Mouse (Mus musculus) layer of hippocampus, adult 2 months (tissue): ENCODE measurements around the gene Yeats4. TPM values are rescaled to one million over a fixed set of nuclear protein-coding genes. Genes with fewer than 3 reads are reported as not detected.
A peak's percentile ranks its signal among the peaks of the same experiment; 100 is the strongest.
"Not testable (repeated sequence)": the region's sequence is repeated elsewhere in the genome, so short reads cannot be mapped to it uniquely, and the experiment has no call there.

ENCODE experiments used
- DNase-seq, 2 experiments: peaks; one replicate each; pipeline ENCODE4 v3.0.0; 2022; ENCODE audit warnings: low spot score in 2 of 2
- H3K27ac ChIP-seq: fragments of 200-600 bp; 2 replicates; pipeline ENCODE4 v1.8.1; 2022
- H3K4me3 ChIP-seq: fragments of 200-600 bp; 2 replicates; pipeline ENCODE4 v1.8.1; 2022; ENCODE audit warnings: mild to moderate bottlenecking
- CTCF ChIP-seq: fragments of 200-600 bp; conservative IDR thresholded peaks from 2 replicates; pipeline ENCODE4 v1.8.1; 2022; ENCODE audit warnings: antibody characterized with exemption, mild to moderate bottlenecking, moderate library complexity
- total RNA-seq, 2 experiments: library from RNA; stranded (reverse); gene quantifications; 2 replicates each; pipeline ENCODE4 v1.2.3; 2021

Yeats4 gene
- total RNA-seq, 2 experiments from 2014 or later = 45.2 to 49.3 TPM

GRCm38 (mm10) chr10:117216793-117217192, 7.5 kb downstream of the Yeats4 start:
- Histone ChIP-seq H3K27ac (no peak overlapping the region), H3K4me3 (no peak overlapping the region)
- TF ChIP-seq CTCF = peak; percentile 95
- DNase-seq = peak; percentile 29 to 49

GRCm38 (mm10) chr10:117216132-117216495, 8.2 kb downstream of the Yeats4 start:
- no peak overlapping the region for H3K4me3 ChIP-seq
- no peak for TF ChIP-seq CTCF
- no peak for DNase-seq
- H3K27ac ChIP-seq = no peak overlapping the region

DNA sequence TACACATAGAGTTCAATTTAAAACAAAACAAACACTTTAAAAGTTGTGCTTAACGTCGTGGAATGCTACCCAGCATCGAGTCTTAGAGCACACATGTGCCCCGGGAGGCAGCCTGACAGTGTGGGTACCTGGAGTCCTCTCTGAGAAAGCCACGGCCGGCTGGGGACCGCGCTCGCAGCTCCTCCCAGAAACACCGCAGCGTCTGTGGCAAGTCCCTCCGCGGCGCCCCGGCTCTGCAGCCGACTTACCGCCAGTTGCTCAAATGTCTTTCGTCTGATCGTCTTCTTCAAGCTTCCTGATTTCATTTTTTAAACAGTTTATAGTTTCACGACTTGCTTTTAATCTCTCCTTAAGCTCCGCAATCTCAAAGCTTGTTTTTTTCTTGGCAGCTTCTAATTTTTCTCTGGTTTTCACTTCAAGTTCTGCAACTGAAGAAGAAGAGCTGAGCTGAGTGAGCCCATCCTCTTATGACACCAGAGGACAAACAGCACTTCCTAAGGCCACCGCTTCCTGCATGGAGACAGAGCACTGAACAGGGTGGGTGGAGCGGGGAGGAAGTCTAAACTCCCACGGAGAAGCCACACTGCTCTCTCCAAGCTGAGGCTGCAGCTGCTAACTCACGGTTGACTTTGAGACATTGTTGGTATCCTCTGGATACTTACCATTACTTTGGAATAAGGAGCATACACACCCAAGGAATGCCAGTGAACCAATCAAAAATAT, 8.7 kb downstream of the Yeats4 start:
- TF ChIP-seq CTCF = no peak
- no peak overlapping the region for H3K4me3 ChIP-seq
- DNase-seq = no peak
- H3K27ac ChIP-seq = no peak overlapping the region

- no peak overlapping the region for H3K27ac ChIP-seq
- no peak for TF ChIP-seq CTCF
- no peak for DNase-seq
- no peak overlapping the region for H3K4me3 ChIP-seq
These were observed 13.3 kb downstream of the Yeats4 start for GRCm38 (mm10) chr10:117211023-117211422.

DNA sequence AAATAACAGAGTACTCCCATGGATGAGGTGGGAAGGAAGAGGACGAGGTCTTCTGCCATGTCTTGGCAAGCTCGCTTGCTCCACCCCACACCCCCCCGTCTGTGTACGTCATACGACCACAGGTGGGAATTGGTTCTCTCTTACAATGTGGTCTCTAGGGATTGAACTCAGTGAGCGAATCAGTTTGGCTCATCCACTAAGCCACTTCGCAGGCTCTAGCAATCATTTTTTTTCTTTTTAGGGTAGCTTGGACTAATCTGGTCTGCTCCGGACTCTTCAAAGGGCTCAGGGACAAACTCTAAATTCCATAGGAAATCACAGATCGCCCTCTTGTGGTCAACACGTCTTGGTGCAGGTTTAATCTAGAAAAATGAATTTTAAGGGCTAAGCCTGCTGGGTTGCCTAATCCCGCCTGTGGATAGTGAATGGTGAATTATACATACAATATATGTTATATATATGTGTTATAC, 14.8 kb downstream of the Yeats4 start:
- DNase-seq = peak; percentile 23 to 54
- Histone ChIP-seq H3K27ac (no peak overlapping the region), H3K4me3 (peak overlapping the region; percentile 48)
- peak; percentile 91 for TF ChIP-seq CTCF

DNA sequence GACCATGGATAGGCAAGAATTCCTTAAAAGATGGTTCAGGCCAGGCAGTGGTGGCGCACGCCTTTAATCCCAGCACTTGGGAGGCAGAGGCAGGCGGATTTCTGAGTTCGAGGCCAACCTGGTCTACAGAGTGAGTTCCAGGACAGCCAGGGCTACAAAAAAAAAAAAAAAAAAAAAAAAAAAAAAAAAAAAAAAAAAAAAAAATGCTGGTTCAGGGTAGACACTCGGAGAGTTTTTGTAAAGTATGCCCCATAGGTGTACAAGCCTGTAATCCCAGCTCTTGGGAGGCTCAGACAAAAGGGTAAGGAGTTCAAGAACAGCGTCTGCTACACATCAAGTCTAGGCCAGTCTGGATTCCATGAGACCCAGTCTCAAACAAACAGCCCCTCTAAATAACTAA, 15.5 kb downstream of the Yeats4 start:
- H3K27ac ChIP-seq, DNase-seq, H3K4me3 ChIP-seq: not testable (repeated sequence)

DNA sequence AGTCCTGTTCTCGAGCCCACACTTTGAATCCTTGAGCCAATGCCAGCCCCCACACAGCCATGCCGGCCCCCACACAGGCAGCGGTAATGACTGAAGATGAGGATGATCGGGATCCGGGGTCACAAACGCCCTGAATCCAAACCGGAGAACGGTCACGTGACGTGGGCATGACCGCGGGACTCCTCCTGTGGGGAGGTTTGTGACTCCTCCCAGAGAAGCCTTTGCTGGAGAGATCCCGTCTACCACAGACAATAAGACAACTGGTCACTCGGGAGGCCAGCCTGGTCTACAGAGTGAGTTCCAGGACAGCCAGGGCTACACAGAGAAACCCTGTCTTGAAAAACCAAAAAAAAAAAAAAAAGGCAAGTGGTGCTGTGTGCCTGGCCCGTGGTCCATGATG, 16.1 kb downstream of the Yeats4 start:
- H3K27ac ChIP-seq = no peak overlapping the region
- no peak for TF ChIP-seq CTCF
- H3K4me3 ChIP-seq = no peak overlapping the region
- no peak for DNase-seq

DNA sequence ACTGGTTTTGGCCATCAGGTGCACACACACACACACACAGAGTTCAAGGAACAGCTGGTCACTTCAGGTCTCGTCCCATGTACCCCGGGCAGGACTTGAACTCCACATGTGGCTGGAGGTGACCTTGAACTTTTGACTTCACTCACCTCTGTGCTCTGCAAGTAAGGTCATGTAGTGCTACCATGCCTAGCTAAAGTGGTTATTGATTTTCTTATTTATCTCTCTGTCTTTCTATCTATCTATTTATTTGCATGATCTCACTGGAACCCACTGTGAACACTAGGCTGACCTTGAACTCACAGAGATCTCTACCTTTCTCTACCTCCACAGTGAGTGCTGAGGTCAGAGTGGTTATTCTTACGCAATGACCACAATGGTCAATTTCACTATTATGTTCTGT, 18.2 kb downstream of the Yeats4 start:
- no peak overlapping the region for H3K4me3 ChIP-seq

GRCm38 (mm10) chr10:117203558-117203981, 20.7 kb downstream of the Yeats4 start:
- no peak for DNase-seq
- H3K27ac ChIP-seq = no peak overlapping the region
- TF ChIP-seq CTCF = no peak; the same call in 1 of the 2 replicates
- no peak overlapping the region for H3K4me3 ChIP-seq

More for the DNA sequence above, 18.2 kb downstream of the Yeats4 start:
- TF ChIP-seq CTCF = no peak
- no peak overlapping the region for H3K27ac ChIP-seq
- no peak for DNase-seq

GRCm38 (mm10) chr10:117202981-117203557, 21.2 kb downstream of the Yeats4 start:
- no peak for DNase-seq
- Histone ChIP-seq H3K4me3 (no peak overlapping the region), H3K27ac (no peak overlapping the region)
- no peak for TF ChIP-seq CTCF

DNA sequence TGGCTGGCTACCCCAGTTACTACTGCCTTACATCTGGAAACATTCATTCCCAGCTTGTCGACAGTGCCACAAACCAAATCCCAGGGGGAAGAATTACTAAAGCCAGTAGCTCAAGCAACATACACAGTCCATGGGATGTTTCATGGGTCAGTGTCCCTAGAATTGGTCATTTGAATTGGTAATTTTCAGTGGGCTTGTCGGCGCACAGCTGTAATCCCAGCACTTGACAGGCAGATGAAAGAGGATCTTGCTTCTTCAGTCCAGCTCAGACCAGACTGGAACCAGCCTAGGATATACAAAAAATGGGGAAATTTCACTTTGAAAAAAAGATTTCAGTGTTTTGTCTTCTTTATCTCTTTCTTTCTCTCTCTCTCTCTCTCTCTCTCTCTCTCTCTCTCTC, 24.6 kb downstream of the Yeats4 start:
- no peak for TF ChIP-seq CTCF
- no peak overlapping the region for H3K27ac ChIP-seq
- H3K4me3 ChIP-seq = no peak overlapping the region
- DNase-seq = no peak

DNA sequence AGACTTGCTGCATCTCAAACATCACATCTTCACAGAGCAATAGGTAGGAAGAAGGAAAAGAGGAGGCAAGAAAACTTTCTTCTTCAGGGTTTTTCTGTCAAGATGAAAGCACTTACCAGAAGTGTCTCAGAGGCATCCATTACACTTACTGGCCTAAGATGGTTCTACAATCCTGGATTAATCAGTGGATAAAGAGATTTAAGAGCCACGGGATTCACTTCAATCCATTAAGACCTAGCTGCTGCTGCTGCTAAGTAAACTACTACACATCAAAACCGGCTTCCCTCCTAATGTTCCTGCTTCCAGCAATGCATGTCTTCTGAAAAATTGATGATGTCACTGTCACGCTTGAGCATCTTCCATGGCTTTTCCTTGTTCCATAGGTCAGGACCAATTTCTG, 27.6 kb downstream of the Yeats4 start:
- H3K27ac ChIP-seq = no peak overlapping the region
- TF ChIP-seq CTCF = no peak
- no peak for DNase-seq
- no peak overlapping the region for H3K4me3 ChIP-seq

- no peak for DNase-seq
- Histone ChIP-seq H3K4me3 (no peak overlapping the region), H3K27ac (no peak overlapping the region)
- TF ChIP-seq CTCF = no peak
These were observed 28.6 kb downstream of the Yeats4 start for GRCm38 (mm10) chr10:117195748-117196147.

DNA sequence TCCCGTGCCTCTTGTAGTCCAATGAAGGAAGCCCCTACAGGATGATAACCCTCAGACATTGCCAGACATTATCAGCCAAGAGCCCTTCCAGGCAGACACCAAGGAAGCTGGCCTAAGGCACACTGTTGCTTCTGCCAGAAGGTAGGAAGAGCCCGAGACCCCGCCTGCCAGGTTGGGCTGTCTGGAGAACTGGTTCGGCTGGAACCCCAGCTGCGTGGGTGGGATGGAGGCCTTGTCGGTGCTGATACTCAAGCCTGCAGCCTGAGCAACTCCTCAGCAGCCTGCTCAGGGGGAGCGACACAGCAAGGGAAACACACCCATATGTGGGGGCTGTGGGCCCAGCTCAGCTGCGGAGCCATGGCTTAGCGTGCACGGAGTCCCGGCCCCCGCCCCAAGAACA, 29.3 kb downstream of the Yeats4 start:
- TF ChIP-seq CTCF = no peak

More for the DNA sequence above, 29.3 kb downstream of the Yeats4 start:
- H3K4me3 ChIP-seq = no peak overlapping the region
- no peak for DNase-seq
- no peak overlapping the region for H3K27ac ChIP-seq
